Mouse (Mus musculus) adrenal gland, postnatal 10 days (tissue): Measurements from ENCODE around the gene Lsm14b. TPM values are rescaled to one million over a fixed set of nuclear protein-coding genes. Genes with fewer than 3 reads are reported as not detected.

Source experiments
- DNase-seq: peaks from one replicate; pipeline ENCODE4 v3.0.0; 2021; ENCODE audit warnings: mixed read lengths
- long read RNA-seq, 2 experiments: library from polyadenylated mRNA; stranded (forward); transcript quantifications; one replicate each; pipeline ENCODE4 v2.0.0; 2021
- total RNA-seq, 2 experiments: library from RNA; stranded (reverse); gene quantifications; 2 replicates each; pipeline ENCODE4 v1.2.3; 2021

Gene Lsm14b
- 10 to 100 TPM; 33.2 to 35.9 TPM for total RNA-seq
- long read RNA-seq, experiment 1, partial matches to known transcripts: 0 of 4 reads
- long read RNA-seq, experiment 1, other reads (novel, unspliced or antisense): 3 of 4 reads
- long read RNA-seq, experiment 2, partial matches to known transcripts: 0 of 2 reads
- long read RNA-seq, experiment 2, other reads (novel, unspliced or antisense): 2 of 2 reads

DNA sequence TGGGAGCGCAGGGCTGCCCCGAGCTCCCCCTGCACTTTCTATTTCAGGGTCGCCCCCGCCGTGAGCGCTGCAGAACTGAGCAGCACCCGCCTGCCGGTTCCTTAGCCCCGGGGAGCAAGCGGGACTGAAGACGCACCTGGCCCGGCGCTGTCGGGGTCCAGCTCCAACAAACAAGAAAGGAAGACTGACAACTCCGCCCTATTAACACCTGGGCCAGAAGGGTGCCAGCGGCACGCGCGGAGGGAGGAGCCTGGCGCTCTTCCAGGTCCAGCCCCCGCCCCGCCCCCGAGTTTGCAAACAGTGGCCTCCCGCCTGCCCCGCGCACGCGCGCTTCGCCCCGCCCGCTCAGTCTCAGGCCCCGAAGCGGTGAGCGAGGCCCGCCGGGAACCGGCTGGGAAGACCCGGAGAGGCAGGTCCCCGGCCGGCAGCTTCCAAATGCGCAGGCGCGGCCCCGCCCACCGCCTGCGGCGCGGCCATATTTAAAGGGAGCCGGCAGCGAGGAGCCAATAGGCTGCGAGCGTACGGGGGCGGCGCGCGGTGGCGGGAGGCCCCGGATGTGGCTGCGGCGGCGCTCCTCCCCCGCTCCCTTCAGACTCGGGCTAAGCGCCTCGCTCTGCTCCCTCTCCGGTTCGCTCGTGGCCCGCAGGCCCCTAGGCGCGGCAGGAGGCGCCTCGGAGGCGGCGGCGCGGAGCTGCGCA is at the start of gene Lsm14b:
TSS of gene Lsm14b (plus strand) at position 587 of the 698 bp plus-strand sequence.
- peak; percentile 100 for DNase-seq

DNA sequence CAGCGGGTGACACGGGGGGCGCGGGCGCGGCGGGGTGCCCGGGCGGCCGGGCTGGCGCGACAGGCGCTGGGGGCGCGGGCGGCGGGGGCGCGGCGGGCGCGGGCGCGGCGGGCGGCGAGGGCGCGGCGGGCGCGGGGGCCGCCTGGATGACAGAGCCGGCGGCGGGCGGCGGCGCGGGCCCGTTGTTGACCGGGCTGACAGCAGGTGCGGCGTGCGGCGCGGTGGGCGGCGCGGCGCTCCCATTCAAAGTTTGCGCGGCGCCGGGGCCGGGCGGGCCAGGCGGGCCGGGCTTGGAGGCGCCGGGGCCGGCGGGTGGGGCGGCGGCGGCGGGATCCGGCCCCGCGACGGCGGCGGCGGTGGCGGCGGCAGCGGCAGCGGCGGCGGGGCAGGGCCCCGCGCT is 48.9 kb upstream of the Lsm14b start:
- peak; percentile 44 for DNase-seq

DNA sequence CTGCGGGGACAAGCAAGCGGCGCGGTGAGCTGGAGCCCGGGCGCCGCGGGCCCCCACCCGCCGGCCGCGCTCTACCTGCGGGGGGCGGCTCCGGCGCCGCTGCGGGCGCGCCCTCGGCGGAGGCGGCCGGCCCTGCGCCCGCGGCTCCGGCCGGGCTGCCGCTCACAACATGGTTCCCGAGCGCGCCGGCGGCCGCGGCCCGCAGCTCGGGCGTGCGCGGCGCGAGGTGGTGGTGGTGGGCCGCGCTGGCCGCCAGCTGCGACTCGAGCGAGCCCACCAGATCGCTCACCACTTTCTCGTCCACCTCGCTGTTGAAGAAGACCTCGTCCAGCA is 48.5 kb upstream of the Lsm14b start:
- no peak for DNase-seq

DNA sequence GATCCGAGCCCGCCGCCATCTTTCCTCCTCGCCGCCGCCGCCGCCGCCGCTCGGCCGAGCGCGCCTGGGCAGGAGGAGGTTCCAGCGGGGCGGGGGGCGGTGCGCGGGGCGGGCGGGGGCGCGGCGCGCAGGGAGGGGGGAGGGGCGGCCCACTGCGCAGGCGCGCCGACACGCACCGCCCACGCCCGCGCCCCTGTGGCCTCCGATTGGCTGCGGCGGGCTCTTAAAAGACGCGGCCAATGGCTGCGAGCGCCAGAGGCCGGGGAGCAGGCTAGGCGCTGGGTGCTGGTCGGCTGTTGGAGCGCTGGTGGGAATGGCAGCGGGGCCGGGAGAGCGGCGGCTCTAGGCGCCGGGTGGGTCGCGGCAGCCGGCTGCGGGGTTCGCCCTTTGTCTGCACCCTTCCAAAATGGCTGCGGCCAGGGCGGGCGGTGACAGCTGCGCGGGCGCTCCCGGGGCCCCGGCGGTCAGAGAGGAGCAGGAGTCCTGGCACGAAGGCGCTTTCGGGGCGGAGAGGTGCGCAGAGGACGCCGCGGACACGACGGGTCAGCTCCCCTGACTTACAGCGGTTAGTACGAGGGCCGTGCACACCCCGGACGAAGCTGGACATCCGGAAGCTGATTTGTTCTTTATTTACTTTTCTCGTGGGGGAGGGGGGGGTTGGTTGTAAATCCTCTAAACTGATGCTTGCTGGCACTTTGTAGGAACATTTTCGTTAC is 48.0 kb upstream of the Lsm14b start, which contains the start of gene Taf4:
TSS of gene Taf4 (minus strand) at position 19 of the 716 bp plus-strand sequence.
- peak; percentile 95 for DNase-seq

DNA sequence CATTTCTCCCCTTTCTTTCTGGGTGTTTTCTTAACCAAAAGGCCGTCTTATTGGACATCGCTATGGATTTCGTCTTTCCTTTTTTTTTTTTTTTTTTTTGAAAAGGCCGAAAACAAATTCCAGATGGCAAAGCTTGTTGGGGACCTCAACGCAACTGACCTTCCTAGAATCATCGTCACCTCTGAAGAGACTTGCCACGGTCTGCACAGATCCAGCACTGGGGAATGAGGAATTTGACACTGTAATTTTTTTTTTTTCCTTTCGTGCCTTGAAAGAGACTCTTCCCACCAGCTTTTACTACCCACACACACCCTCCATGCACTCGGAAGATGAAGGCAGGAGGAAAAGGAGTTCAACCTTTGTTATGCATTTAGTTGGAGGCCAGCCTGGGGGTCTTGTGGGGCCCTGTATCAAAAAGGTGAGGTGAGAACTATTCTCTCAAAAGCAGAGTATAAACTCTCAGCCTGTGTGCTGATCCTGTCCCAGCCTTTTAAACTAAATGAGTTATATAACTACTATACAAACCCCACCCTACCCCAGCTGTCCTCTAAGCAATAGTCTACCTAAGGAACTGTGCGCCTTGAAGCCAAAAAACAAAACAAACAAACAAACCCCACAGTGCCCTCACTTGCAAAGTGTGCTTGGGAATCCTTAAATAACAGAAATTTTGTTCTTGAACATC is 47.3 kb upstream of the Lsm14b start:
- DNase-seq: no peak

DNA sequence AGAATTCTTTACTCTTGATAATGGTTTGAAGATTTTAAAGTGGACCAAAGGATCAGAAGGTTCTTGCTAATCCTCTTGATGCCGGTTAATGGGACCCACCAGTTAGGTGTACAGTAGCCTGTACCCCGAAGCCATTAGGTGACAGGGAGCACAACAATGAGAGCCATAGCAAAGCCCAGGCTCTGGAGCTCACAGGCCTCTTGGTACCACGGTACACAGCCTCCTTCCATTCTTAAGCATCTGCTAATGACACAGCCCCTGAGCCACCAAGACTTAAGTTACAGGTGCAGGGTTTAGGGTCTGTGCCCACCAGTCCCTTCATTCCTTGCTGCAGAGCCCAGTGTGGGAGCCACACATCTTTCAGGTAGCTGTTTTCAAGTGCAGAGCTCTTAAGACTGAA is 46.5 kb upstream of the Lsm14b start:
- DNase-seq: no peak

DNA sequence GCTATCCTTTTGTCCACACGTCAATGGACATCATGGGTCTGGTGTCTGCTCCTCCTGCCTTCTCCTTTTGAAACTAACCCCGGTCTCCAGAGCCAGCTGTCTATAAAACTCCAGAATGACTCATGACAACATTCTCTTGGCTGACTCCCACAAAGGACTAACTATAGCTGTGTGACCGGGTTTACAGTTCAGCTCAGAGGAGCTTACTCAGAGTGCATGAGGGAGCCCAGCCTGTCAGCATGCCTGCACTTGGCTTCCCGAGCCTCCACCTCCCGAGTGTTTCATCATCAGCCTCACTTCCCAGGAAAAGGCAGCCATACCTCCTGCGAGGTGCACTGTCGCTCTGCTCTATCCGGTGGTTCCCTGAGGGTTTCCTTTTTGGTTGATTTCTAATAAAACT is 45.0 kb upstream of the Lsm14b start:
- DNase-seq: peak; percentile 53

DNA sequence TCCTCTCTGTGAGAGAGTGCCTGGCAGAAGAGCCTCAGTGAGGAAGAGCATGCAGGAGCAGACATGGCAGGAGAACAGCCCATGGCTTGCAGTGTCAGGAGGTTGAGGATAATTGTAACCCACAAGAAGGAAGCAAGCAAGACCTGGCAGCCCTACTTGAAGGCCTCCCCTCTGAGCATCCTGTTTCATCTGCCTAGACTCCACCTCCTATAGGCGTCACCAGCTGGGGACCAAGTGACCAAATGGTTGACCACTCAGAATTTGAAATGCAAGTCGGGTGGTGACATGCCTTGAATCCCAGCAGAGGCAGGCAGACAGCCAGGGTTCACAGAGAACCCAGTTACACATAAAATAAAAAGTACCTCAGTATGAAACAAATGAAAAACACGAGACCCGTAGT is 44.2 kb upstream of the Lsm14b start:
- no peak for DNase-seq

DNA sequence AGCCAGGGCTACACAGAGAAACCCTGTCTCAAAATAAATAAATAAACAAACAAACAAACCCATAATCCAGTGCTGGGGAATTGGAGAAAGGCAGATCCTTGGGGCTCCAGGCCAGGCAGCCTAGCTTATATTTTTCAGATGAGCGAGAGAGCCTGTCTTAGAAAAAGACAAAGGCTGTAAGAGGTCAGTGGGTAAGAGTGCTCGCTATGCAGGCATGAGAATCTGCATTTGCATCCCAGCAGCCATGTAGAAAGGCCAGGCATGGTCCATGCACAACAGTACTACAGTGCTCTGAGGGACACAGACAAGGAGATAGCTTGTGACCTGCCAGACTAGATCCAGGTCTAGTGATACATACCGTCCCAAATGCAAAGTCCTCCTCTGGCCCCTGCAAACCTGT is 42.1 kb upstream of the Lsm14b start:
- DNase-seq: no peak

DNA sequence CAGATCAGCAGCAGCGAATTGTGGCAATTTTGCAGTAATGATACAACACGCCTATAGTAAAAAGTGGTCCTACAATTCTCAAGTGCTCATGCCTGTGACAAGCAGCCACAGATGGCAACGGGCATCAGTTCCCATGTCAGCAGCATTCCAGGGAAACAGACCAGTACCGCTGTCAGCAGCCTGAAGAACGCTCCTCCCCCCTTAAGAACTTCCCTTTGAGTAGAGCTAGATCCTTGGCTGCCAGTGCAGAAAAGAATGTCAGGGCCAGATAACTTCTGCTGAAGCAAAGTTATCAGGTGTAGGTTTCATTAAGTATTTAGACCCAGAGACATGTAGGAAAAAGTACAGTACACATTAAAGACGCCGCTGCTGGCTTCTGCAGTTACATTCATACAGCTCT is 40.0 kb upstream of the Lsm14b start:
- no peak for DNase-seq

DNA sequence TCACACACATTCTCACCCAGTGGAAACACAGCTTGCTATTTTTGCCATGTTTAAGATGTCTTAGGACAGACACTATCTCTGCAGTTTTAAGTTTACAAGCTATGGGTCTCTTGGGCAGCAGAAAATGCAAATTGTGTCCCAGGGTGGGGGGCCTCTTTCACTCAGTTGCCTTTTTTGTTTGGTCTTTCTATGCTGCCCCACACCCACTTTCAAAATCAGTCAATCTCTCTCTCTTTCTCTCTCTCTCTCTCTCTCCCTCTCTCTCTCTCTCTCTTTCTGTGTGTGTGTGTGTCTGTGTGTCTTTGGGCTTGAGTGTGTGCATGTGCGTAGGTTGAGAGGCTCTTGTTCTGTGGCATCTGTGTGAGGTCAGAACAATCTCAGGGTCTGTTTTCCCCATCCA is 39.1 kb upstream of the Lsm14b start:
- no peak for DNase-seq

DNA sequence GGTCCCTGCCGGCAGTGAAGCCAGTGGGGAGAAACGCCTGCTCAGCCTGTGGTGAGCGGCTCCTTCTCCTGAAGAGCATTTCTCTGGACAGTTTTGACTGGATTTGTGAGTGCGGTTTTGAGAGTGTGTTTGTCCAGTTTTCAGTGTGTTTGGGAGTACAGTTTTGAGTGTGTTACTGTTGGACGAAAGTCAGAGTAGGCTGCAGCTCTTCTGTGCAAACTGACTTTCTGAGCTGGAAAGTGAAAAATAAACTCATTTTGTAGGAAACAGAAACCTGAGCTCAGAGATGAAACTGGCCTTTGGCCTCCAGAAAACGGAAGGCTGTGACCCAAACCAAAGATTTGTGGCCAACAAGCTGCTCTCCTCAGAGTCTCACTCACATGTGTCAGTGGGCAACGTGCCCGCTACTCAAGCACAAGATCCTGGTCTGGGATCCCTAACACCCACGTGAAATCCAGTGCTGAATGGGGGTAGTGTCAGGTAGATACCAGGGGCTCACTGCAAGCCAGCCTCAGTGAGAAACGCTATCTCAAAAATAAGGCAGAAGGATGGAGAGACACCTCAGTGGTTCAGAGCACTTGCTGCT is 38.3 kb upstream of the Lsm14b start:
- no peak for DNase-seq

DNA sequence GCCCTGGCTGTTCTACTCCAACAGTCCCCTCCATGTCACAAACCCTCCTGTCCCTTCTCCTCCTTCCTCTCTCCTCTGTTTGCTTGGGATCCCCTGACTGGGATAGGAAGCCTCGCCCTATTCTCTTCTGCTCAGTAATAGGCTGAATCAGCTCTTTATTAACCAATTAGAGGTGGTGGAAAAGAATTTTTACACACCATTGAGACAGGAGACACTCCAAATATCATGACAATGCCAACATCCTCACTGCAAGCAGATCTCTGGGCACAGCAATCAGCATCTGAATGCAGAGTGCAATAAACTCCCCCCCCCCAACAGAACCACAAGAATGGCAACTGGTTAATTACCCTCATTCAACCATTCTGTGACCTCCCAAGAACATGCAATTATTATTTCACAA is 35.7 kb upstream of the Lsm14b start:
- DNase-seq: no peak

DNA sequence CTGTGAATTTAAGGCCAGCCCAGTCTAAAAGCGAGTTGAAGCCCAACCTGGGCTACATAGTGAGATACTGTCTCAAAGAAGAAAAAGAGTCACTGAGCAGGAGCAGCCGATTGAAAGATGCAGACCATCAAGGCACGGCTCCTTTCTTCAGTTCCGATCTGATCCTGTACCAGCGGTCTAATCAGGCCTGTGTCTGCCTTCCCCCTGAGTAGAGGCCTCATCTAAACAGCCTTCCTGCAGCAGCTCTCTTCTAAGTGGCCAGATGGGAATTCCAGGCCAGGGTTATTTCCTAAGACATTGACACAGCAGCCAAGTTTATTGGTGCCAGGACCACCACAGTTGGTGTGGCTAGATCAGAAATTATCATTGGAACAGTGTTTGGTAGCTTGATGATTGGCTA is 31.7 kb upstream of the Lsm14b start:
- DNase-seq: no peak

DNA sequence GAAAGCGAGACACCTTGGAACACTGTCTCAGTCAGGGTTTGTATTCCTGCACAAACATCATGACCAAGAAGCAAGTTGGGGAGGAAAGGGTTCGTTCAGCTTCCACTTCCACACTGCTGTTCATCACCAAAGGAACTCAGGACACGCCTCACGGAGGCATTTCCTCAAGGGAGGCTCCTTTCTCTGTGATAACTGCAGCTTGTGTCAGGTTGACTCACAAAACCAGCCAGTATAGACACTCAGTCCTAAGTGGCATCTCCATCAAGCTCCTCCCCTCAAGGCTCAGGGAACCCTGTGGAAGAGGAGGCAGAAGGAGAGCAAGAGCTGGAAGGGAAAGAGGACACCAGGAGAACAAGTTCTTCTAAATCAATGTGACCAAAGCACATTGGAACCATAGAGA is 26.4 kb upstream of the Lsm14b start:
- no peak for DNase-seq

DNA sequence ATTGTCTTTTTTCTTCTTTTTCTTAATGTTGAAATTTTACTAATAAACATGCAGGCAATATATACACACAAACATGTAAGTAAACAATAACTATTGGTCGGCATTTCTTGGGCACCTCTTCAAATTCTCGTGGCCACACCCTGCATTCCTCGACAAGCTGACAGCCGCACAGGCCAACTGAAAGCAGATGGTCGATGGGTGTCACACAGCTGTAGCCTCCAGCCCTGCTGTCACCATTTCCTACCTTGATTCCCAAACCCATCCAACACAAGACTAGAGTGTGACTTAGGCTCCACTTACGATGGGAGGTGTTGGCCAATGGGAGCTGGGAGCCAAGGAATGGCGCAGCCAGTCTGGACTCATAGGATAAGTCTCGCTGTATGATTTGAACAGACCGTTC is 23.2 kb upstream of the Lsm14b start:
- DNase-seq: no peak

DNA sequence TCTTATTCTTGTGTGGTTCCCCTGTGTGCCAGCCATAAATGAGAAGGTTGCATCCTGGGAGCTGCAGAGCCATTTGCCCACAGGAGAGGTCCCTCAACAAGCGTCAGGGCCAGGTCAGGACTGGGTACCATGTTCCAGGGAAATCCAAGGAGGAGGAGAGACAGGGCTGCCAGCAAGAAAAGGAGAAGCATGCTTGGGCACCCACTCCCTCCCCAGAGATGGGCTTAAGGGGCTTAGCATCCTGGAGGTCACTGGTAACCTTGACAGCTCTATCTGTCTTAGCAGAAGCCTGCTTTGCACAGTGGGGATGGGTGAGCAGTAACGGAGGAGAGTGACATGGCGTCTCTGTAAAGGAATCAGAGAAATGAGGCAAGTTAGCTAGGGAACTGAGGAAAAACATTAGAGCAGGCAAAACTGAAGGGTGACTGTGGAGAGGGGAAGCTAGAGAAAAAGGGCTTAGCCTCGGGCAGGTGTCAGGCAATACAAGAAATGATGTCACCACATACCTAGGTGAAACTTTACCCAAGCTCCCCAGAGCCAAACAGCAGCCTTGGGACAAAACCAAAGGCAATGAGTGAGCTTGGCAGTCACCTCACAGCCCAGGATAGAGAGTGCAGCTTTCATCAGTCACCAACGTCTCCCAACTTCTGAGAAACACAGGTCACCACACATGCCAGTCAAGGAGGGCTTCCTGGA is 19.0 kb upstream of the Lsm14b start:
- DNase-seq: no peak

DNA sequence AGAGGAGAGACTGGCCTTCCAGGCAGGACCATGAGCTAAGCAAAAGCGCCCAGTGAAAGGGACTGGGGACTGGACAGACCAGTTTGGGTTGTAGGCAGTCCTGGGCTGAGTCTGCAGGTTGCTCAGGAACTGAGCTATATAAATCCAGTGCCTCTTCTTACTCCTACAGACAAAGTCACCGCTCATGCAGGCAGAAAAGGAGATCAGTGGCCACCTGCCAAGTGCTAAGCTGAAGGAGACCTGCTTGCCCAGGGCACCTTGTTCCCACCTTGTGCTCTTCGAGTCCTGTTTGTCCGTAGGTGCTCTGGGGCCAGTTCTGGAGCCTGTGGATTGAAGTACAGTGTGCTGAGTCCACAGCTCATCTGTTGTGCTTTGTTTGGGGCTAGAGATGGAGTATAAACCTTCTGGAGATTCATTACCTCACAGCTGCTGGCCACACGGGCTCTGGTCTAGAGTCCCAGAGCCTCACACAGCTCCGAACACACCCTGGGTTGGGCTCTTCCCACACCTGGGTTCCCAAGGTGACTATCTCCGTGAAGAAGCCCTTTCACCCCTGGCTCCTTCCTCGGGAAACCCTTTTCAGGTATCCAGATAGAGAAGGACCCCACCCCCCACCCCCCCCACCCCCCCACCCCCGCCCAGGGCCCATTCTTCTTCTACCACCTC is 18.3 kb upstream of the Lsm14b start:
- DNase-seq: no peak

DNA sequence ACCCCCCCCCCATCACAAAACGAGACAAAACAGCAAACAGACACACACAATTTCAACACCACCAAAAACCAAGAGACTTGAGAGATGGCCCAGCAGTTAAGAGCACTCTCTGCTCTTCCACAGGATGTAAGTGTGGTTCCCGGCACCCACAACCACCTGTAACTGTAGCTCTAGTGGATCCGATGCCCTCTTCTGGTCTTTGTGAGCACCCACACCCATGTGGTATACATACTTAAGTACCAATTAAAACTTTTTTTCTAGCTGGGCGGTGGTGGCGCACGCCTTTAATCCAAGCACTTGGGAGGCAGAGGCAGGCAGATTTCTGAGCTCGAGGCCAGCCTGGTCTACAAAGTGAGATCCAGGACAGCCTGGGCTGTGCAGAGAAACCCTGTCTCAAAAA is 14.1 kb upstream of the Lsm14b start:
- DNase-seq: no peak

DNA sequence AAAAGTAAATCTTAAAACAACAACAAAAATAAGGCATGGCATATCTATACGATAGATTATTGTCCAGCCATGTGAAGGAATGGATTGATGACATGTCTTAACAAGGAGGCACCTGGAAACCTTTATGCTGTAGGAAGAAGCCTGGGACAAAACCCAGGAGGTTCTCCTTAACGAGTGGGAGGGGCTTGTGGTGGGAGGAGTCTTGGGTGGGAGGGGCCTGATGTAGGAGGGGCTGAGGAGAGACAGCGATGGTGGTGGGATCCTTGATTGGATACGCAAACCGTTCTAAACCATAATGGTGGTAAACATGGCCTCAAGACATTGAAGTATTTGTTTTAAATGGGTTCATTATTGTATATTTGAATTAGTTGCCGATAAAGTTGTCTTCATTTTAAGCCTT is 13.4 kb upstream of the Lsm14b start:
- DNase-seq: no peak

DNA sequence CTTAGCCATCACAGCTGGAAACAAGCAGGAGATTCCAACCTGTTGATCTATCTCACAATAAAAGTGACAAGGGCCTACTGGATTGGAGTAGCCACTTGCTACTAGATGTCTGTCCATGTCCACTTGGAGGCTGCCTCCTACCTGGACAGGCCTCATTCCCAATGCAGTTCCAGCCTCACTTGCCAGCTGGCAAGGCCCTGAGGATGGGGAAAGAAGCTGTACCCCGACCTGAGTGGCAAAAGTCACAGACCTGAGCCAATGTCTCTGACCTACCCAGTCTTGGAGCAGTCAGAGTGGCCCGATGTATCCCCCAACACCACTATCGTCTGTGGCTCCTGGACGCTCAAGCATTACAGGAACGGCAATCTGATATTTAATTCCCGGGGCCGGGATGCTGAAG is 11.1 kb upstream of the Lsm14b start:
- DNase-seq: no peak

DNA sequence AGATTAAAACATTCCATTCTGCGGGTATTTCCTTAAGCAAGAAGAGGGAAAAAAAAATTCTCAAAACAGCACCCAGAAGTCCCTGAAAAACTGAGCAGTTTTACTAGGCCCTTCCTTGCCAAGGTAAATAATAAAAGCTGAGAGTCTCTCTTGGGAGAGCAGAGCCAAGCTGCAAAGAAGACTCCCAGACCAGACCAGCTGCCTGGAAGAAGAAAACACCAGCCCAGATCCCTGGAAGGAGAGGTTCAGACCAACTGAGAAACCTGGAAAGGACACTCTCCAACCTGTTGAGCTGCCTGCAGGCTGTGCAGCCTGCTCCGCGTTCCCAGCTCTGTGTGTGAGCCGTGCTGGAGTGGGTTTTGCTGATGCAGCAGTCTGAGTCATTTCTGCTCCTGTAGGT is 7.2 kb upstream of the Lsm14b start:
- no peak for DNase-seq
